Mouse (Mus musculus) ovary, adult 18-20 months (tissue): ENCODE measurements at regions not wholly inside any gene's neighbourhood (a gene's known extent, or its start where the extent isn't known, plus 50 kb on each side); places are given as distances from the start of the nearest gene placed in this dataset.

Source experiments
- DNase-seq: peaks from one replicate; pipeline ENCODE4 v3.0.0; 2022; ENCODE audit warnings: low spot score, mixed read lengths

GRCm38 (mm10) chr16:8117543-8118167 is 307.3 kb downstream of the Tmem114 start:
- no peak for DNase-seq

GRCm38 (mm10) chr16:8111329-8112116 is 313.4 kb downstream of the Tmem114 start:
- no peak for DNase-seq

GRCm38 (mm10) chr16:8108141-8109122 is 316.5 kb downstream of the Tmem114 start:
- DNase-seq: peak; percentile 12

- no peak for DNase-seq
Observed at GRCm38 (mm10) chr16:8079024-8079423, 345.9 kb downstream of the Tmem114 start.

- no peak for DNase-seq
Observed at GRCm38 (mm10) chr16:8078461-8078860, 346.5 kb downstream of the Tmem114 start.

GRCm38 (mm10) chr16:8074729-8075128 is 350.2 kb downstream of the Tmem114 start:
- DNase-seq: no peak

- no peak for DNase-seq
Observed at GRCm38 (mm10) chr16:8053936-8054335, 371.0 kb downstream of the Tmem114 start.

GRCm38 (mm10) chr16:8008966-8009365 is 416.0 kb downstream of the Tmem114 start:
- DNase-seq: no peak

- no peak for DNase-seq
Observed at GRCm38 (mm10) chr16:8006631-8007030, 418.3 kb downstream of the Tmem114 start.

- DNase-seq: no peak
Observed at GRCm38 (mm10) chr16:8002339-8003089, 422.4 kb downstream of the Tmem114 start.

GRCm38 (mm10) chr16:7982816-7983215 is 442.1 kb downstream of the Tmem114 start:
- DNase-seq: no peak

GRCm38 (mm10) chr16:7978466-7978865 is 446.5 kb downstream of the Tmem114 start:
- no peak for DNase-seq

GRCm38 (mm10) chr16:7951616-7952015 is 473.3 kb downstream of the Tmem114 start:
- no peak for DNase-seq

- DNase-seq: no peak
Observed at GRCm38 (mm10) chr16:7942333-7942732, 482.6 kb downstream of the Tmem114 start.

GRCm38 (mm10) chr16:7937167-7937566 is 487.8 kb downstream of the Tmem114 start:
- no peak for DNase-seq

GRCm38 (mm10) chr16:7932322-7932721 is 492.6 kb downstream of the Tmem114 start:
- no peak for DNase-seq

- DNase-seq: no peak
Observed at GRCm38 (mm10) chr16:7931676-7932075, 493.3 kb downstream of the Tmem114 start.

- no peak for DNase-seq
Observed at GRCm38 (mm10) chr16:7929112-7929511, 495.8 kb downstream of the Tmem114 start.

GRCm38 (mm10) chr16:7928391-7928935 is 496.5 kb downstream of the Tmem114 start:
- no peak for DNase-seq

- DNase-seq: no peak
Observed at GRCm38 (mm10) chr16:7927756-7928155, 497.2 kb downstream of the Tmem114 start.

- no peak for DNase-seq
Observed at GRCm38 (mm10) chr16:7895786-7896185, 529.1 kb downstream of the Tmem114 start.
